Mouse (Mus musculus): ENCODE measurements around the gene Tagln2. TPM values are rescaled to one million over a fixed set of nuclear protein-coding genes. Genes with fewer than 3 reads are reported as not detected.

The Tagln2 gene
- polyA plus RNA-seq, 1 experiment from 2014 or later: 53.0 TPM

DNA sequence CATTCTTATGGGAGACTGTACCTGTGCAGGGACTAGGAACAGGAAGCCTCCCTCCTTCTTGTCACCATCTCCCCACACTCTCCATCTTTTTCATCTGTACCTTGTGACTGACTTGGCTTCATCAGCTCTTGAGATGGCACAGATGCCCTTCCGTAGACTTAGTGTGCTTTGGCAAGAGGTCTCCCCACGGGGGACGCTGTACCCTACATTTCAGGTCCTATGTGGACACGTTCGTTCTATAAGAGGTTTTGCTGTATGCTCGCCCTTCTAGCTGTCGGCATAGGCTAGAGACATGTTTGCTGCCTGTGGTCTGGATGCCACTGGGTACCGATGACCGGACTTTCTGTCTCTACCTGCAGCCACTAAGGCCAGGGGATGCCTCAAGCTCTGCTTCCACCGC lies 27.6 kb downstream of the Tagln2 start:
- Histone ChIP-seq H3K36me3 (replicated peaks; ENCODE audit: control insufficient read depth, insufficient read depth) (no peaks in the 10 kb centered on the region), H3K4me3 (replicated peaks; ENCODE audit: low read length) (no peak overlapping the region), H3K4me2 (replicated peaks) (no peak overlapping the region), H3K27ac (no peak overlapping the region), H3K9me3 (ENCODE audit: control insufficient read depth, low read length) (no peaks in the 10 kb centered on the region), H3K9ac (no peak overlapping the region), H3K4me1 (replicated peaks; ENCODE audit: control insufficient read depth, insufficient read depth, low read length) (0 out of 2 replicates have a peak, but pooled peaks cover 16% of the 10 kb centered on the region), H3K27me3 (ENCODE audit: control insufficient read depth, insufficient read depth, low read length) (no peaks in the 10 kb centered on the region; the same call in 1 of the 2 replicates)
- ATAC-seq (ENCODE audit: low FRiP score): no peak
- no peak for DNase-seq (ENCODE audit: low spot score)
- WGBS: 96% methylated on average over 10 of the region's 10 CpGs

DNA sequence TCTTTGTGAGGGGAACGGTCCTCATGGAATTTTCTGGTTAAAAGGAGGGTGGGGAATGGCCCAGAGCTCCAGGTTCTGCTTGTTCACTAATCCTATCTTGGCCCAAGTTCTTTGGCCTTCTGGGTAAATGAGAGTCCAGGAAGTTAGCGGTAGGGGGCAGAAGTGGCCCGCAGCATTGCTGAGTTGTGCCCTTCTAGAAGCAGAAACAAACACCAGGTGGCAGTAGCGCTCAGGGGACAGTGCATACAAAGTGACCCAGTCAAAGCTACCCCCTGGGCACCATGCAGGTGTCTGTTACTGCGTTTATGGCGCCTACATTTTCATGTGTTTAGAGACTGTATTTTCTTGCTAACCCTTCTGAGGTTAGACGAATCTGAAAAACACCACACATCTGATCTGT lies 28.9 kb downstream of the Tagln2 start:
- Histone ChIP-seq H3K4me1 (replicated peaks; ENCODE audit: control insufficient read depth, insufficient read depth, low read length) (0 out of 2 replicates have a peak, but pooled peaks cover 16% of the 10 kb centered on the region), H3K4me2 (replicated peaks) (no peak overlapping the region), H3K4me3 (replicated peaks; ENCODE audit: low read length) (no peak overlapping the region), H3K9me3 (ENCODE audit: control insufficient read depth, low read length) (no peaks in the 10 kb centered on the region), H3K36me3 (replicated peaks; ENCODE audit: control insufficient read depth, insufficient read depth) (no peaks in the 10 kb centered on the region), H3K27ac (no peak overlapping the region), H3K27me3 (ENCODE audit: control insufficient read depth, insufficient read depth, low read length) (no peaks in the 10 kb centered on the region; the same call in 1 of the 2 replicates), H3K9ac (no peak overlapping the region)
- 7% methylated on average over 7 of the region's 7 CpGs for WGBS
- ATAC-seq (ENCODE audit: low FRiP score) (peak; percentile 72; the same call in 1 of the 2 replicates), DNase-seq (ENCODE audit: low spot score) (peak; percentile 85)

DNA sequence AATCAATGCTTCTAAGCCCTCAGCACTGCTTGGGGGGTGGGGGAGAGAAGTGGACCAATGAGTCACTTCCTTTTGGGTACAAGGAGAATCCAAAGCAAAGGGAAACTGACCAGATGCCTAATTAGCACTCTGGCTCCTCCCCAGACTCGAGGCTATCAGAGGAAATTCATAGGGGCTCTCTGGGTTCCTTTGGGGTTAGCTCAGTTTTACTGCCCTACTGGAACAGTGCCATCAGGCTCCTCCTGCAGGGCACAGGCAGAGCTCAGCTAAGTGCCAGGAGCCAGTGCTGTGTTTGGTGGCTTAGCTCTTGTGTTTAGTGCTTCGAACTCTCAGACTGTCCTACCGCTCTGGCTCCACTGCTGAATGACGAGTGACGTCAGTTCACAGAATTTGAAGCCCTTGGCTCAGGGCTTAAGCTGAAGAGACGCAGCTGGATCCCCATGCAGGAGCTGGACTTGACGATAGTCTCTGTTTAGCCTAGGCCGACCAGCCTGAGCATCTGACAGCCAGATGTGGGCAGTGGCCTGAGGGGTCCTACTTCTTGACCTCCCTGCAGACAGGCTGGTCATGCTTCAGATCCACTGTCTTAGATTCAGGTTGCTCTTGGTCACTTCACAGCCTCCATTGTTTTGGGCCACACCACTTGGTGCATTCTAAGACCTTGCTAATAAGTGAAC lies 30.8 kb downstream of the Tagln2 start:
- Histone ChIP-seq H3K4me3 (replicated peaks; ENCODE audit: low read length) (no peak overlapping the region), H3K27me3 (ENCODE audit: control insufficient read depth, insufficient read depth, low read length) (no peaks in the 10 kb centered on the region; the same call in 1 of the 2 replicates), H3K9ac (no peak overlapping the region), H3K36me3 (replicated peaks; ENCODE audit: control insufficient read depth, insufficient read depth) (no peaks in the 10 kb centered on the region), H3K4me2 (replicated peaks) (no peak overlapping the region), H3K27ac (no peak overlapping the region), H3K4me1 (replicated peaks; ENCODE audit: control insufficient read depth, insufficient read depth, low read length) (0 out of 2 replicates have a peak, but pooled peaks cover 6% of the 10 kb centered on the region), H3K9me3 (ENCODE audit: control insufficient read depth, low read length) (no peaks in the 10 kb centered on the region)
- no peak for DNase-seq (ENCODE audit: low spot score)
- WGBS: 44% methylated on average over 8 of the region's 8 CpGs
- ATAC-seq (ENCODE audit: low FRiP score): no peak

DNA sequence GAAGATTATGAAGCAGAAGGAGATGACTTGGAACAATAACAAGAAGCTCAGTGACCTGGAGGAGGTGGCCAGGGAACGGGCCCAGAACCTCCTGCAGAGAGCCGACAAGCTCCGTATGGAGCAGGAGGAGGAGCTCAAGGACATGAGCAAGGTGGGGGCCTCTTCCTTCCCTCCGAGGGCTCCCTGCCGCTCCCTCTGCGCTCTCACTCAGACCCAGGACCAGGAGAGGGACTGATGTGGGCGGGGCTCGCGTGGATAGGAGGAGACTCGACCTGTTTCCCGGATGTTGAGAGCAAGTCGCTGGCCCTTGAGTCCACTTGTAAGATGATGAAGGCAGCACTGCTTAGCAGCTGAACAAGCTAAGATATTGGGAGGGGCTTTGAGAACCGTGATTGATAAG lies 32.7 kb downstream of the Tagln2 start:
- H3K4me1 ChIP-seq (replicated peaks; ENCODE audit: control insufficient read depth, insufficient read depth, low read length): 0 out of 2 replicates have a peak, but pooled peaks cover 6% of the 10 kb centered on the region
- peak overlapping the region; percentile 35 for H3K4me2 ChIP-seq (replicated peaks)
- no peak overlapping the region for H3K27ac ChIP-seq
- DNase-seq (ENCODE audit: low spot score) (no peak), ATAC-seq (ENCODE audit: low FRiP score) (peak; percentile 56; the same call in 1 of the 2 replicates)
- peak overlapping the region; percentile 7; the same call in 1 of the 2 replicates for H3K4me3 ChIP-seq (replicated peaks; ENCODE audit: low read length)
- H3K9me3 ChIP-seq (ENCODE audit: control insufficient read depth, low read length): no peaks in the 10 kb centered on the region
- H3K27me3 ChIP-seq (ENCODE audit: control insufficient read depth, insufficient read depth, low read length): no peaks in the 10 kb centered on the region; the same call in 1 of the 2 replicates
- no peaks in the 10 kb centered on the region for H3K36me3 ChIP-seq (replicated peaks; ENCODE audit: control insufficient read depth, insufficient read depth)
- WGBS: 3% methylated on average over 13 of the region's 13 CpGs
- H3K9ac ChIP-seq: peak overlapping the region; percentile 16; the same call in 1 of the 2 replicates

DNA sequence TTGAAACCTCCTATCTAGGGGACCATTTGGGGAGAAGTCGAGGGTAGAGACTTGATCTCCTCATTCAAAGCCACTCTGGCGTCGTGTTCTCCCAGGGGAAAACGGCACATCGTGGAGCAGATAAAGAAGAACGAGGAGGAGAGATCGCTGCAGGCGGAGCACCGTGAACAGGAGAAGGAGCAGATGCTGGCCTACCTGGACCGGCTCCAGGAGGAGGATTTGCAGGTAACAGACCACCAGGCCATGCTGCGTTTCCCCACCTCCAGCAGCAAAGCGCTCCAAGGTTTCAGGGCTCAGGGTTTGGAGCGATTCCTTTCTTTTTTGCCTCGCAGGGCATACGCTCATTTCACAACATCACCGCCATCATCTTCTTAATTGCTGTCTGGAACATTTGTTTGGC lies 35.3 kb downstream of the Tagln2 start:
- H3K9ac ChIP-seq: no peak overlapping the region
- no peak overlapping the region for H3K4me3 ChIP-seq (replicated peaks; ENCODE audit: low read length)
- peaks cover 12% of the 10 kb centered on the region; the same call in 1 of the 2 replicates for H3K4me1 ChIP-seq (replicated peaks; ENCODE audit: control insufficient read depth, insufficient read depth, low read length)
- ATAC-seq (ENCODE audit: low FRiP score): no peak
- DNase-seq (ENCODE audit: low spot score): no peak
- H3K36me3 ChIP-seq (replicated peaks; ENCODE audit: control insufficient read depth, insufficient read depth): no peaks in the 10 kb centered on the region
- no peaks in the 10 kb centered on the region for H3K27me3 ChIP-seq (ENCODE audit: control insufficient read depth, insufficient read depth, low read length)
- no peak overlapping the region for H3K4me2 ChIP-seq (replicated peaks)
- WGBS: 72% methylated on average over 16 of the region's 16 CpGs
- no peaks in the 10 kb centered on the region for H3K9me3 ChIP-seq (ENCODE audit: control insufficient read depth, low read length)
- H3K27ac ChIP-seq: no peak overlapping the region

DNA sequence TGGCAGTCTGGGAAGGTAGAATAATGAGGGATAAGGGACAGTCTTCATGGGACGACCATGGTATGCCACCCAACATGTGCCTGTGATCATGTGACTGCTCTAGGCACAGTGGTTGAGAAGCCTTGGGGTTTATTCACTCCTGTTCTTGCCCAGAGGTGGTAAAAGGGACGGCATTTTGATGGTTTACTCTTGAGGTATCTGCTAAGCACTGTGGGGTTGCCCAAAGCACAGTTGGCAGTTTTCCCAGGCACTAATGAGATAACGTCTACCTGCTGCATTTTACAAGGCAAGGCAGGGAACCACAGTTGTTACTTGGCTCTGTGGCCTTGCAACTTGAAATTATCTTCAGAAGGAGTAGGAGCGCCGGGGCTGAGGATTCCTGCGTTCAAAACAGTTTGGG lies 40.0 kb downstream of the Tagln2 start:
- DNase-seq (ENCODE audit: low spot score) (no peak), ATAC-seq (ENCODE audit: low FRiP score) (0 out of 2 replicates have a peak, but pooled peaks have one; percentile 19)
- Histone ChIP-seq H3K9ac (no peak overlapping the region), H3K27ac (no peak overlapping the region), H3K4me1 (replicated peaks; ENCODE audit: control insufficient read depth, insufficient read depth, low read length) (peaks cover 10% of the 10 kb centered on the region), H3K36me3 (replicated peaks; ENCODE audit: control insufficient read depth, insufficient read depth) (no peaks in the 10 kb centered on the region), H3K4me2 (replicated peaks) (no peak overlapping the region), H3K4me3 (replicated peaks; ENCODE audit: low read length) (no peak overlapping the region), H3K27me3 (ENCODE audit: control insufficient read depth, insufficient read depth, low read length) (no peaks in the 10 kb centered on the region), H3K9me3 (ENCODE audit: control insufficient read depth, low read length) (no peaks in the 10 kb centered on the region)
- WGBS: 57% methylated on average over 6 of the region's 6 CpGs

DNA sequence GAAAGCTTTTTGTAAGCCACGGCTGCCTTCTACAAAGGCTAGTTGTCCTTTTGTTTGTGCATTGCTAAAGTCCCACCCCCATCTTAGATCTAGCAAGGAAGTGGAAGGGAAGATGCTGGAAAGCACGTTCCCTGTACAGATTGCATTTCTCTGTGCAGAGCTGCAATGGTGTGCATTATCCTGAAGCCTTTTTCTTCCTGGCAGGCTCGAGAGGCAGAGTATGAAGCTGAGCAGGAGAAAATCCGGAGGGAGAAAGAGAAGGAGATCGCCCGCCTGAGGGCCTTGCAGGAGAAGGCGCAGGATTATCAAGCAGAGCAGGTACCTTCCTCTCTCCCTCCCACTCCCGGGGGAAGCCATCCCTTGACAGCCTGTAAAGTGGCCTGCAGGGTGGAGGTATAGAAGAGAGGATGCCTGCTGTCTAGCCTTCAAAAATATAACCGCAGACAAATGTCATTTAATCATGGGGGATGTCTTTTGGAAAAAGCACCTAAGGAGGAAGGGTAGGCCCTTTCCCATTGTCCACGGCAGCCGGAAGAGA lies 40.5 kb downstream of the Tagln2 start:
- WGBS: 44% methylated on average over 11 of the region's 11 CpGs
- Histone ChIP-seq H3K27ac (peak overlapping the region; percentile 64), H3K4me2 (replicated peaks) (no peak overlapping the region), H3K4me1 (replicated peaks; ENCODE audit: control insufficient read depth, insufficient read depth, low read length) (peaks cover 10% of the 10 kb centered on the region), H3K27me3 (ENCODE audit: control insufficient read depth, insufficient read depth, low read length) (no peaks in the 10 kb centered on the region), H3K4me3 (replicated peaks; ENCODE audit: low read length) (no peak overlapping the region), H3K9me3 (ENCODE audit: control insufficient read depth, low read length) (no peaks in the 10 kb centered on the region), H3K9ac (no peak overlapping the region), H3K36me3 (replicated peaks; ENCODE audit: control insufficient read depth, insufficient read depth) (no peaks in the 10 kb centered on the region)
- no peak for ATAC-seq (ENCODE audit: low FRiP score)
- no peak for DNase-seq (ENCODE audit: low spot score)

DNA sequence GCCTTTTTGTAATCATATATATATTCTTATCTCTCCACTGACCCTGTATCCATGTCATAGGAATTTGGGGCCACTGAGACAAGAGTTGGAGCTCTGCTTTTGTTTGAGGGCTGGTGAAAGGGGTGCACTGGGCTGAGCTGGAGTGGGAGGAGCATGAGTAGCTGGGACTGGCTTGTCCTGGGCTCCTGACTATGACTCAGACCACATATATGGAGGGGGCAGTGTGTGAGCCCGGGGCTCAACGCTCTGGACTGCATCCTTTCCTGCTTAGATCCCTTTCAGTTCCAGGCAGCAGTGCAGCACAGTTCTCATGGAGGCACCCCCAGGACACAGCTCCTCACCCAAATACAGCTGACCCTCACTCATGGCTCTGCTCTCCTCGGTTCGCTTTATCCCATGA lies 46.2 kb downstream of the Tagln2 start:
- H3K4me3 ChIP-seq (replicated peaks; ENCODE audit: low read length): no peak overlapping the region
- no peak overlapping the region for H3K4me2 ChIP-seq (replicated peaks)
- peaks cover 19% of the 10 kb centered on the region for H3K4me1 ChIP-seq (replicated peaks; ENCODE audit: control insufficient read depth, insufficient read depth, low read length)
- no peaks in the 10 kb centered on the region for H3K36me3 ChIP-seq (replicated peaks; ENCODE audit: control insufficient read depth, insufficient read depth)
- DNase-seq (ENCODE audit: low spot score): no peak
- no peaks in the 10 kb centered on the region; the same call in 1 of the 2 replicates for H3K27me3 ChIP-seq (ENCODE audit: control insufficient read depth, insufficient read depth, low read length)
- H3K9ac ChIP-seq: no peak overlapping the region
- no peaks in the 10 kb centered on the region for H3K9me3 ChIP-seq (ENCODE audit: control insufficient read depth, low read length)
- H3K27ac ChIP-seq: no peak overlapping the region
- ATAC-seq (ENCODE audit: low FRiP score): no peak
- WGBS: 84% methylated on average over 4 of the region's 4 CpGs

DNA sequence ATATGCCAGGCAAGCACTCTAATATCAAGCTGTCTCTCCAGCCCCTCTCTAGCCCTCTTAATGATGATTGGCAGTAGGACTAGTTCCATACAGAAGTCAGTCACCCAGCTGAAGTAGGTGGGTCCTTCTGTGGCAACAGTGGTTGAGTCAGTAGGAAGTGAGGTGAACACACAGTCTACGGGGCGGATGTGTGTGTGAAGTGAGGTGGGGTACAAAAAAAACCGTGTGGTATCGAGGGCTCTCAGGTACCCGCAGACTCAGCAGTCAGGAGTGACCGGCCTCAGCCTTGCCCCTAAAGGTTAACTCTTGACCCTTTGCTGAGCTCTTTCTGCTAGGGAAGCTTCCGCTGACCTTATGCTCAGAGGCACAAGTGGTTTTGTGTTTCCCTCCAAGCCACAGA lies 48.7 kb downstream of the Tagln2 start:
- peaks cover 23% of the 10 kb centered on the region for H3K4me1 ChIP-seq (replicated peaks; ENCODE audit: control insufficient read depth, insufficient read depth, low read length)
- no peaks in the 10 kb centered on the region; the same call in 1 of the 2 replicates for H3K27me3 ChIP-seq (ENCODE audit: control insufficient read depth, insufficient read depth, low read length)
- ATAC-seq (ENCODE audit: low FRiP score) (no peak), DNase-seq (ENCODE audit: low spot score) (no peak)
- no peak overlapping the region for H3K4me2 ChIP-seq (replicated peaks)
- H3K27ac ChIP-seq: no peak overlapping the region
- H3K9ac ChIP-seq: no peak overlapping the region
- H3K4me3 ChIP-seq (replicated peaks; ENCODE audit: low read length): no peak overlapping the region
- H3K9me3 ChIP-seq (ENCODE audit: control insufficient read depth, low read length): no peaks in the 10 kb centered on the region
- 53% methylated on average over 7 of the region's 7 CpGs for WGBS
- no peaks in the 10 kb centered on the region for H3K36me3 ChIP-seq (replicated peaks; ENCODE audit: control insufficient read depth, insufficient read depth)

Data from hindbrain, embryonic 14.5 days (tissue).